Mouse (Mus musculus) neutrophil, adult 65 days (primary cell): ENCODE data around the gene Gm3147. TPM values are rescaled to one million over a fixed set of nuclear protein-coding genes. Genes with fewer than 3 reads are reported as not detected.

Source experiments
- total RNA-seq: library from RNA; stranded (reverse); gene quantifications from 2 replicates; pipeline ENCODE4 v1.2.4, GENCODE M21; 2023

The Gm3147 gene
- total RNA-seq: not detected in 2 replicates

DNA sequence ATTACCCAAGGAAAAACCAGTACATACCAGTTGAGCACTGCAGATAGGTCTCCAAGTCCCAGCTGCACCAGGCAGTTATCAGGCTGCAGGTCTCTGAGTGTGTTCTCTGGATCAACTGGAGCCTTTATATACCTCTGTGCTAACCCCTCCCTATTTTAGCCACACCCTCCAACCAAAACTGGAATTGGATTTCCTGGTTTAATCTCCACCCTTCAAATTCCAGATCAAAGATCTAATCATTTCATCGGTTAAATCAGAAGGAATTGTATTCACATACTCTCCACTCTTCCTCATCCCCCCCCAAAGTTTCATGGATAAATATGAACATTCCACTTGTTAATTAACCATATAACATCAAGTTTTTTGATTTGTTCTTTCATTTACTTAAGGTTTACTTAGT lies at the start of gene Gm3147:
Gene Gm3147, minus strand, starts transcription at position 101 of the 400 bp plus-strand sequence.

DNA sequence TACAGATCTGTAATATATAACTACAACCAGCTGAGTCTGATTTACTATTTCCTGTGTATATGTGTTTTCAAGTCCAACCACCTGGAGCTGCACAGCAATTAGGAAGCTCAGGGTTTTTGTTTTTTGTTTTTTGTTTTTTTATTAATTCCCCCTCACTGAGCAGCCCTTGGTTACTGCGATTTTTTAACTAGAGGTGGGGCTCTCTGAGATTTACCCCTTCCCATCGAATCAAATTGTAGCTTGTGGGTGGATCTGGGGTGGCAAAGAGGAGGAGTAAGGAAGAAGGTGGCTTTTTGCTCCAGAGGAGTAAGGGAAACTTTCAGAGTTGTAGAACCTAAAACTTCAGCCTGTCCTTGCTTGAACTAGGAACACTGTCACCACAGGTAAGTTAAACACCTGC lies 31.9 kb upstream of the Gm3147 start, which contains the start of gene Gm6205:
Gene Gm6205, plus strand, starts transcription at position 301 of the 400 bp plus-strand sequence.

DNA sequence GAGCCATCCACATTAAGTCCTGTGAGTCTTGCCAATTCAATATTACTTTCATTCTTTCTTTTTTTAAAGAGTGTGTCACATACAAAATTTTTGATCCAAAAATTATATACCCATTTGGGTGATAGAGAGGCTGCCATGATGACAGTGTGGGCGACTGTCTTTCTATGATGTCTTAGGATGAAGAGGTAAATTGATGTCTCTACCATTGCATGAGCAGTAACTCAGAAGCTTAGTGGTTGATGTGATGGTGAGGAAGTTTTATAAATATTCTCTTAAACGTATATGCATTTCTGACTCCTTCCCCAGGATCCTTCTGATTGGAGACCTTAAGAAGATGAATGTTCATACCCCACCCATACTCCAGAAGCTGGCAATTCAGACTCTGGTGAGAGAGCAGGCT lies 7.5 kb upstream of the Gm3147 start, which contains the start of gene Gm6509:
Gene Gm6509, plus strand, starts transcription at position 301 of the 400 bp plus-strand sequence.

Other genes starting within 250 kb of the Gm3147 start
- gene Gm7682, start 170.6 kb downstream of the Gm3147 start, total RNA-seq: not detected in 2 replicates
- not detected in 2 replicates for gene Gm3139, start 90.1 kb downstream of the Gm3147 start, total RNA-seq
- not detected in 2 replicates for gene Gm6509, start 7.6 kb upstream of the Gm3147 start, total RNA-seq
- not detected in 2 replicates for gene Gm6205, start 32.0 kb upstream of the Gm3147 start, total RNA-seq
- gene Gm3183, start 249.1 kb upstream of the Gm3147 start, total RNA-seq: not detected in 2 replicates